Mouse (Mus musculus) forelimb bud, embryonic 11.5 days (tissue): ENCODE results near the gene Chrna5.

ENCODE experiments used
- DNase-seq: peaks from one replicate; pipeline ENCODE4 v3.0.0-alpha.2; 2012; ENCODE audit warnings: low read depth, low spot score

Chrna5 gene

GRCm38 (mm10) chr9:55023326-55023725 lies 42.6 kb downstream of the Chrna5 start:
- DNase-seq = no peak

DNA sequence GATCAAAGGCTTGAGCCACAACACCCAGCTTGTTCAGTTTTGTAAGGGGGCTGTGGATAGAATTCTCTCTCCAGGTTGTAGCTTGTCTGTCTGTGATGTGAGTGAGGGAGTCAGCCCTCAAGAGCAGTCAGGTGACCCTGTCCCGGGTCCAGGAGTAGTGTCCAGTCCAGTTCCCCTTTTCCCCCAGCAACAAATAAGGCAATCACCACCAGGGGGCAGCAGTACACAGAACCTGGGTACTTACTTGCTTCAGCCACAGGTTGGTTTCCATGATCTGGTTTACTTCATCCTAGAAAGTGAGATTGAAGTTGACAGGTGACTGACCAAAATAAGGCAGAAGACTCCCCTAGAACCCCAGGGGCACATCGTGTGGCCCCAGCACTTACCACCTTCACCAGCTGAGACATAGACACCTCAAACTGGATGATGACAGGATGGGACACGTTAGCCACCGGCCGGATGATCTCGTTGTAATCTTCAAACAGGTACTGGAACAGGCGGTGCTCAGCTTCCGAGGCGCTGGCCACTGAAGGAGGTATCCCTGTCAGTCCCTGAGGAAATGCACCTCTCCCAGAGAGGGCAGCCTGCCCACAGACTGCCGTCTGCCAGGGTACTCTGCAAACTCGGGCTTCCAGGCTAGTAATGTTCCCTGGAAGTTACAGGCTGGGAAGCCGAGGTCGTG lies 43.4 kb downstream of the Chrna5 start:
- peak; percentile 88 for DNase-seq

- no peak for DNase-seq
Measured at GRCm38 (mm10) chr9:55025534-55026274, 45.0 kb downstream of the Chrna5 start.

DNA sequence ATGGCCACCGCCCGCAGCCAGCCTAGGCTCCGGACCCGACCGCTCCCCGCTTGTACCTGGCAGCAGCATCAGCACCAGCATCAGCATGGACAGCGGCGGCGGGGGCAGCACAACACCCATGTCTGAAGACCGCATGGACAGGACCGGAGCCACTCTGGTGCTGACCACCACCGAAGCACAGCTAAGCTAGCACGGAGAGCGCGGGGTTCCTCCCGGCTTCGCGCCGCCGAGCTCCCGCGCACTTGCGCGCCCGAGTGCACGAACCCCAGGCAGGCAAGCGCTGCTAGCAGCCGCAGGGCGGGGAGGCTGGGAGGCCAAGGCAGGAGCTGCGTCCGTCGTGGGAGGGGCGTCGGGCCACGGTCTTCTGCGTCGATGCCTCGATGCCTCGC lies 45.6 kb downstream of the Chrna5 start, which contains the start of gene Chrna3:
Gene Chrna3 (minus strand): TSS at position 288 of the 389 bp plus-strand sequence.
- DNase-seq = peak; percentile 46

DNA sequence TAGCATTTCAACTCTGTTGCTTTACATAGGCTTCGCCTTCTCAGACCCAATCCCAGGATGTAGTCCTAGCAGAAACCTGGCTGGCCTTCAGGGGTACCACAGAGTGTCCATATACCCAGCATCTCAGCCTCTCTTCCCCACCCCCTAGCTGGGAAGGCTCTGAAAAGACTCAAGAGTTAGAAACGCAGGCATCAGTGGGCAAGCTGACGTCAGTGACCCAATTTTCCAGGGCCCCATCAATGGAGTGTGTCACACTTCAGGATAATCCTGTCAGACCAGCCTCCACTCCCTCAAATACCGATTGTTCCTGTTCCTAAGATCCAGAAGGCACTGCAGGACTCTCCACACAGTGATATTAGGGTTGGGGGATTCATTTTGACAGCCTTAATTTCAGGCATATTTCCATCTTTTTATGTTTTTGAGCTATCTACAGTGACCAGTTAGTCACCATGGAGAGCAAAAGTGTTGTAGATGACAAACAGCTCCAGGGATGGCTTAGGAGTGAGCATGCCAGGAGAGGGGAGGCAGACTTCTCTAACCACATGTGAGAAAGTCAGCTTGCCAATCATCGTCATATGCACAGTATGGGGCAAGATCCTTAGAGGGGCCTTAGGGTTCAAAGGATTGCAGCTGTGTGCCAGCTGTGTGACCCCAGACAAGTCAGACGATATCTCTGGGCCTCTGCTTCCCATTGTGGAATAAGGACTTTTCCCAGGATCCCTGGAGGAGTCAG lies 50.9 kb downstream of the Chrna5 start:
- no peak for DNase-seq

- no peak for DNase-seq
Measured at GRCm38 (mm10) chr9:55038948-55039347, 58.3 kb downstream of the Chrna5 start.

- DNase-seq = no peak
Measured at GRCm38 (mm10) chr9:55039983-55040382, 59.3 kb downstream of the Chrna5 start.

- no peak for DNase-seq
Measured at GRCm38 (mm10) chr9:55041389-55041788, 60.7 kb downstream of the Chrna5 start.

DNA sequence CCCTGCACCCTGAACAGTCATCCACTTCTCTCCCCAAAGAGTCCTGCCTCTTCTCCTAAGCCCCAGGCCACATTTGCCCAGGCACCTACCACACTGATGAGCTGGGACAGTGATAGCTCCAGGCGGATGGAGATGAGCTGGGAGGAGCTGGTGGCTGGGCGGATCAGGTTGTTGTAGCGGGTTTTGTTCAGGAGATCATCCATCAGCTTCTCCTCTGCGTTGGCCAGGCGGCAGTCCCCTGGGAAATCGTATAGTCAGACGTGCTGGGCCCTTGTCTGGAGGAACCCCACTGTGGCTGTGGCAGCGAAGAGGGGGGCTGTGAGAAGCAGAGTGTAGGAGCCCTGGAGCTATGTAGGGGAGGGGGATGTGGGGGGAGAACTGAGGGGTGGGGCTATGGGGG lies 63.0 kb downstream of the Chrna5 start:
- DNase-seq = no peak

- no peak for DNase-seq
Measured at GRCm38 (mm10) chr9:55045001-55045400, 64.3 kb downstream of the Chrna5 start.

DNA sequence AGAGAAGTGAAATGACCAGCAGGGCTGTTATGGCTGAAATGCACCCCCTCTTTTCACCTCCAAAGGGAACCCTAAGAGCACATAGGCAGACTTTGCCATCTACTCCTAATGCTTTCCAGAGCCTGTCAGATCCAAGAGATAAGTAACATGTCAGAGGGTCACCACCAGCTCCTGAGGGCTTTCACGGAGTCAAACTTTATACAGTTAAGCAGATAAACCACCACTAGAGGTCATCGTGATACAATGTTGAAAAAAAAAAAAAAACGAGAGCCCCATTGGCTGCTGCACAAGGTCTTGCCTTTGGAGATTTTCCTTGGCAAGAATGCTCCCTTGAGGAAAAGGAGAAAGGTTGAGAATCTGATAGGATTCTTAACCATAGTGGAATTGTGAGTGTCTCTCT lies 66.1 kb downstream of the Chrna5 start:
- DNase-seq = peak; percentile 30

GRCm38 (mm10) chr9:55048211-55048880 lies 67.7 kb downstream of the Chrna5 start, which contains the start of gene Chrnb4:
Gene Chrnb4, minus strand, starts transcription at chr9:55048779.
- DNase-seq = peak; percentile 28

- DNase-seq = no peak
Measured at GRCm38 (mm10) chr9:55055386-55055930, 74.8 kb downstream of the Chrna5 start.
